ENCODE assay signal across 21 mouse cellular contexts in the genomic region with DNA sequence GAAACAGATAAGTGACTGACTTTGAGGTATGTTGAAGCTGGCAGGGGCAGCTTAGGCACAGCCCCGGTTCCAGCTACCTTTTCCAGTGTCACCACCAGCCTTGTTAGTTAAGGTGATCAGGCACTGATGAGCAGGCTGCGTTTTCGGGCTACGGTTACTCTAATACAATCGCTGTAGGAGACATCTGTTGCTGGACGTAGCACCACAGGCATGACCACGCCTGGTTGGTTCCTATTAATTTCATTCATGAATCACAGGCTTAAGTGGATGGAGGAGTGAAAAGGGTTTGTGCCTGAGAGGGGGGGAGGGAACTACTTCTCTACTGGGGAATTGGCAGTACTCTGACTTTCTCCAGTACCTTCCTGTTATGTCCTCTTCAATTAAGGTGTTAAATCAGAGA.
A peak's percentile ranks its signal among the peaks of the same experiment; 100 is the strongest.
DNase-seq lines count a peak whose midpoint lies in the region; ATAC-seq and TF ChIP-seq lines count a peak whose summit lies in the region.
"Had no signal": no experiment of that assay in that cellular context is flagged by ENCODE, and none has a peak within 500 bp of the region (broad histone marks: within the 10 kb centered on the region; RNA-seq: fewer than 3 reads in every experiment).

No protein-coding gene starts in this region.

- ATAC-seq in hindbrain, embryonic 16.5 days: peak; percentile 48; the same call in 1 of the 2 replicates
- ATAC-seq in hindbrain, embryonic 14.5 days (ENCODE audit: low FRiP score): no peak
- ATAC-seq in midbrain, postnatal 0 days (ENCODE audit: low FRiP score): no peak; the same call in 1 of the 2 replicates
- ATAC-seq in midbrain, embryonic 11.5 days (ENCODE audit: low FRiP score): no peak
- ATAC-seq: activated CD4-positive, CD25-positive, alpha-beta regulatory T cell, adult 4 months; forebrain, embryonic 15.5 days; intestine, embryonic 15.5 days; Patski had no signal

- no peak overlapping the region for H3K4me3 ChIP-seq in hindbrain, embryonic 16.5 days (ENCODE audit: low read length)
- no peak overlapping the region for H3K4me3 ChIP-seq in hindbrain, embryonic 14.5 days (replicated peaks; ENCODE audit: low read length)
- H3K4me3 ChIP-seq in midbrain, postnatal 0 days (ENCODE audit: low read depth, low read length): no peak overlapping the region
- no peak overlapping the region for H3K4me3 ChIP-seq in midbrain, embryonic 11.5 days (ENCODE audit: low read depth, low read length)
- H3K4me3 ChIP-seq: embryonic facial prominence, embryonic 15.5 days; erythroblast, embryonic 14.5 days; forebrain, embryonic 10.5 days; forebrain, embryonic 15.5 days; heart, embryonic 10.5 days; hindbrain, embryonic 10.5 days; intestine, embryonic 15.5 days had no signal

- no peaks in the 10 kb centered on the region for H3K4me1 ChIP-seq in hindbrain, embryonic 16.5 days (ENCODE audit: control insufficient read depth, insufficient read depth, low read depth, low read length)
- no peaks in the 10 kb centered on the region for H3K4me1 ChIP-seq in hindbrain, embryonic 14.5 days (replicated peaks; ENCODE audit: control insufficient read depth, insufficient read depth, low read length)
- peaks cover 3% of the 10 kb centered on the region; the same call in 1 of the 2 replicates for H3K4me1 ChIP-seq in midbrain, postnatal 0 days (ENCODE audit: insufficient read depth, low read length)
- 0 out of 2 replicates have a peak, but pooled peaks cover 2% of the 10 kb centered on the region for H3K4me1 ChIP-seq in midbrain, embryonic 11.5 days (ENCODE audit: control insufficient read depth, insufficient read depth, low read length)
- H3K4me1 ChIP-seq: embryonic facial prominence, embryonic 15.5 days; heart, embryonic 10.5 days; intestine, embryonic 15.5 days had no signal

- H3K4me2 ChIP-seq in hindbrain, embryonic 16.5 days (ENCODE audit: low read length): no peak overlapping the region
- H3K4me2 ChIP-seq in hindbrain, embryonic 14.5 days (replicated peaks): no peak overlapping the region
- no peak overlapping the region for H3K4me2 ChIP-seq in midbrain, postnatal 0 days (ENCODE audit: low read depth, low read length, poor library complexity, severe bottlenecking)
- no peak overlapping the region for H3K4me2 ChIP-seq in midbrain, embryonic 11.5 days
- H3K4me2 ChIP-seq: embryonic facial prominence, embryonic 15.5 days; forebrain, embryonic 15.5 days; intestine, embryonic 15.5 days had no signal

- DNase-seq in cerebellum, postnatal 14 days: peak; percentile 52 to 59
- no peak for DNase-seq in cerebellum, adult 11 months
- DNase-seq in hindbrain, embryonic 14.5 days (ENCODE audit: low spot score): no peak
- DNase-seq in midbrain, postnatal 0 days (ENCODE audit: low spot score): peak; percentile 80
- DNase-seq in midbrain, embryonic 11.5 days (ENCODE audit: low spot score, missing footprints): no peak
- DNase-seq in urinary bladder, postnatal 10 days (ENCODE audit: low spot score): no peak
- DNase-seq: adrenal gland, postnatal 14 days; cerebellum, adult 2 months; cerebellum, postnatal 36 days; gastrocnemius, postnatal 10 days; heart, adult 18-20 months had no signal

- 56% methylated on average over 7 of the region's 7 CpGs for WGBS in hindbrain, embryonic 16.5 days
- 53% methylated on average over 7 of the region's 7 CpGs for WGBS in hindbrain, embryonic 14.5 days
- 69% methylated on average over 7 of the region's 7 CpGs for WGBS in midbrain, postnatal 0 days
- WGBS in midbrain, embryonic 11.5 days: 68% methylated on average over 7 of the region's 7 CpGs

- H3K27ac ChIP-seq in hindbrain, embryonic 16.5 days (ENCODE audit: low read depth, low read length): no peak overlapping the region
- no peak overlapping the region for H3K27ac ChIP-seq in hindbrain, embryonic 14.5 days
- H3K27ac ChIP-seq in midbrain, postnatal 0 days (ENCODE audit: low read depth, low read length): no peak overlapping the region
- no peak overlapping the region for H3K27ac ChIP-seq in midbrain, embryonic 11.5 days (ENCODE audit: low read depth, low read length)
- H3K27ac ChIP-seq: embryonic facial prominence, embryonic 15.5 days; forebrain, embryonic 10.5 days; forebrain, embryonic 15.5 days; heart, embryonic 10.5 days; hindbrain, embryonic 10.5 days; intestine, embryonic 15.5 days had no signal

- no peaks in the 10 kb centered on the region for H3K27me3 ChIP-seq in hindbrain, embryonic 16.5 days (replicated peaks; ENCODE audit: control insufficient read depth, insufficient read depth, low read length)
- no peaks in the 10 kb centered on the region for H3K27me3 ChIP-seq in hindbrain, embryonic 14.5 days (ENCODE audit: control insufficient read depth, insufficient read depth, low read length)
- no peaks in the 10 kb centered on the region for H3K27me3 ChIP-seq in midbrain, postnatal 0 days (ENCODE audit: insufficient read depth, low read length)
- H3K27me3 ChIP-seq in midbrain, embryonic 11.5 days (ENCODE audit: control insufficient read depth, insufficient read depth, low read length): no peaks in the 10 kb centered on the region
- H3K27me3 ChIP-seq: embryonic facial prominence, embryonic 15.5 days; forebrain, embryonic 15.5 days; intestine, embryonic 15.5 days; Patski had no signal

- no peaks in the 10 kb centered on the region for H3K36me3 ChIP-seq in hindbrain, embryonic 16.5 days (ENCODE audit: control insufficient read depth, insufficient read depth, low read length)
- no peaks in the 10 kb centered on the region for H3K36me3 ChIP-seq in hindbrain, embryonic 14.5 days (replicated peaks; ENCODE audit: control insufficient read depth, insufficient read depth)
- no peaks in the 10 kb centered on the region for H3K36me3 ChIP-seq in midbrain, postnatal 0 days (ENCODE audit: insufficient read depth, low read length)
- no peaks in the 10 kb centered on the region for H3K36me3 ChIP-seq in midbrain, embryonic 11.5 days (ENCODE audit: control insufficient read depth, insufficient read depth, low read length)
- H3K36me3 ChIP-seq: embryonic facial prominence, embryonic 15.5 days; forebrain, embryonic 10.5 days; forebrain, embryonic 15.5 days; heart, embryonic 10.5 days; hindbrain, embryonic 10.5 days; intestine, embryonic 15.5 days had no signal

- no peak for TF ChIP-seq CTCF in midbrain, postnatal 0 days (IDR thresholded peaks at IDR 0.05)

- H3K9me3 ChIP-seq in hindbrain, embryonic 16.5 days (ENCODE audit: control insufficient read depth, low read length): no peaks in the 10 kb centered on the region
- H3K9me3 ChIP-seq in hindbrain, embryonic 14.5 days (ENCODE audit: control insufficient read depth, low read length): no peaks in the 10 kb centered on the region
- H3K9me3 ChIP-seq in midbrain, postnatal 0 days (ENCODE audit: low read length): no peaks in the 10 kb centered on the region
- H3K9me3 ChIP-seq in midbrain, embryonic 11.5 days (ENCODE audit: control insufficient read depth, low read length): no peaks in the 10 kb centered on the region
- H3K9me3 ChIP-seq: embryonic facial prominence, embryonic 15.5 days; forebrain, embryonic 10.5 days; forebrain, embryonic 15.5 days; heart, embryonic 10.5 days; hindbrain, embryonic 10.5 days; intestine, embryonic 15.5 days had no signal

- no peak overlapping the region for H3K9ac ChIP-seq in hindbrain, embryonic 16.5 days (ENCODE audit: low read depth, low read length)
- H3K9ac ChIP-seq in hindbrain, embryonic 14.5 days: no peak overlapping the region
- H3K9ac ChIP-seq in midbrain, postnatal 0 days (replicated peaks; ENCODE audit: low read length, poor library complexity, severe bottlenecking): no peak overlapping the region
- H3K9ac ChIP-seq in midbrain, embryonic 11.5 days (ENCODE audit: low read length): no peak overlapping the region
- H3K9ac ChIP-seq: embryonic facial prominence, embryonic 15.5 days; forebrain, embryonic 15.5 days; intestine, embryonic 15.5 days had no signal

Comparison
In these comparisons a context has a peak if more than half of its experiments do, and no peak if none do; other contexts are left out.
1. DNase-seq: peak in cerebellum, postnatal 14 days (2 of 2) and midbrain, postnatal 0 days (single experiment); none in cerebellum, adult 11 months (single experiment), hindbrain, embryonic 14.5 days (single experiment), midbrain, embryonic 11.5 days (single experiment) and urinary bladder, postnatal 10 days (single experiment).